Mouse (Mus musculus): ENCODE data around the gene Olfr642. TPM values are rescaled to one million over a fixed set of nuclear protein-coding genes. Genes with fewer than 3 reads are reported as not detected.

Gene Olfr642
- polyA plus RNA-seq, 1 experiment from 2014 or later, result not detected

GRCm38 (mm10) chr7:103999124-103999523, 53.3 kb downstream of the Olfr642 start:
- Histone ChIP-seq H3K27me3 (no peaks in the 10 kb centered on the region), H3K4me3 (no peak overlapping the region), H3K9me3 (no peaks in the 10 kb centered on the region), H3K4me2 (replicated peaks) (no peak overlapping the region), H3K4me1 (no peaks in the 10 kb centered on the region), H3K27ac (no peak overlapping the region), H3K36me3 (no peaks in the 10 kb centered on the region), H3K9ac (no peak overlapping the region)
- no peak for ATAC-seq (ENCODE audit: insufficient number of reproducible peaks, insufficient read depth, low FRiP score, low TSS enrichment)

- Histone ChIP-seq H3K4me1 (no peaks in the 10 kb centered on the region), H3K9ac (no peak within 1 kb of the TSS), H3K4me3 (no peak within 1 kb of the TSS), H3K27me3 (no peaks in the 10 kb centered on the region), H3K36me3 (no peaks in the 10 kb centered on the region), H3K27ac (no peak within 1 kb of the TSS), H3K4me2 (replicated peaks) (no peak within 1 kb of the TSS), H3K9me3 (no peaks in the 10 kb centered on the region)
- no peak for ATAC-seq (ENCODE audit: insufficient number of reproducible peaks, insufficient read depth, low FRiP score, low TSS enrichment)
These were observed 54.0 kb downstream of the Olfr642 start, which contains the start of gene Olfr638 for GRCm38 (mm10) chr7:103998446-103998845. Gene Olfr638 (plus strand): TSS chr7:103998746.

Other genes with a start within 250 kb of the Olfr642 start
- gene Hbb-bt, start 238.7 kb downstream of the Olfr642 start, polyA plus RNA-seq (2016; fragmentation: Nextera tagmentation; extraction: Ambion mirVana), result 883 and 936 TPM in 2 replicates
- gene Hbb-bs, start 224.6 kb downstream of the Olfr642 start, polyA plus RNA-seq (2016; fragmentation: Nextera tagmentation; extraction: Ambion mirVana), result 706 and 771 TPM in 2 replicates
- 0.32 TPM in 1 of 2 replicates, not detected in the other for gene Hbb-bh2, start 212.1 kb downstream of the Olfr642 start, polyA plus RNA-seq (2016; fragmentation: Nextera tagmentation; extraction: Ambion mirVana)
- 537 and 696 TPM in 2 replicates for gene Hbb-bh1, start 209.5 kb downstream of the Olfr642 start, polyA plus RNA-seq (2016; fragmentation: Nextera tagmentation; extraction: Ambion mirVana)
- 8,998 and 9,810 TPM in 2 replicates for gene Hbb-y, start 199.4 kb downstream of the Olfr642 start, polyA plus RNA-seq (2016; fragmentation: Nextera tagmentation; extraction: Ambion mirVana)
- gene Olfr66, start 166.4 kb downstream of the Olfr642 start, polyA plus RNA-seq (2016; fragmentation: Nextera tagmentation; extraction: Ambion mirVana), result not detected in 2 replicates
- gene Olfr64, start 158.2 kb downstream of the Olfr642 start, polyA plus RNA-seq (2016; fragmentation: Nextera tagmentation; extraction: Ambion mirVana), result not detected in 2 replicates
- not detected in 2 replicates for gene Olfr65, start 149.2 kb downstream of the Olfr642 start, polyA plus RNA-seq (2016; fragmentation: Nextera tagmentation; extraction: Ambion mirVana)
- gene Olfr631, start 123.8 kb downstream of the Olfr642 start, polyA plus RNA-seq (2016; fragmentation: Nextera tagmentation; extraction: Ambion mirVana), result not detected in 2 replicates
- 0.06 TPM in 1 of 2 replicates, not detected in the other for gene Olfr632, start 118.3 kb downstream of the Olfr642 start, polyA plus RNA-seq (2016; fragmentation: Nextera tagmentation; extraction: Ambion mirVana)
- gene Olfr633, start 108.2 kb downstream of the Olfr642 start, polyA plus RNA-seq (2016; fragmentation: Nextera tagmentation; extraction: Ambion mirVana), result not detected in 2 replicates
- not detected in 2 replicates for gene Olfr635, start 81.5 kb downstream of the Olfr642 start, polyA plus RNA-seq (2016; fragmentation: Nextera tagmentation; extraction: Ambion mirVana)
- gene Olfr638, start 53.9 kb downstream of the Olfr642 start, polyA plus RNA-seq (2016; fragmentation: Nextera tagmentation; extraction: Ambion mirVana), result not detected in 2 replicates
- 0.04 TPM in 1 of 2 replicates, not detected in the other for gene Olfr639, start 35.4 kb downstream of the Olfr642 start, polyA plus RNA-seq (2016; fragmentation: Nextera tagmentation; extraction: Ambion mirVana)
- not detected in 2 replicates for gene Olfr640, start 27.1 kb downstream of the Olfr642 start, polyA plus RNA-seq (2016; fragmentation: Nextera tagmentation; extraction: Ambion mirVana)
- not detected in 2 replicates for gene Olfr641, start 17.2 kb downstream of the Olfr642 start, polyA plus RNA-seq (2016; fragmentation: Nextera tagmentation; extraction: Ambion mirVana)
- not detected in 2 replicates for gene 4930516K23Rik, start 8.8 kb upstream of the Olfr642 start, polyA plus RNA-seq (2016; fragmentation: Nextera tagmentation; extraction: Ambion mirVana)
- not detected in 2 replicates for gene Olfr644, start 19.2 kb upstream of the Olfr642 start, polyA plus RNA-seq (2016; fragmentation: Nextera tagmentation; extraction: Ambion mirVana)
- gene Olfr645, start 32.8 kb upstream of the Olfr642 start, polyA plus RNA-seq (2016; fragmentation: Nextera tagmentation; extraction: Ambion mirVana), result not detected in 2 replicates
- not detected in 2 replicates for gene Olfr646, start 52.2 kb upstream of the Olfr642 start, polyA plus RNA-seq (2016; fragmentation: Nextera tagmentation; extraction: Ambion mirVana)
- not detected in 2 replicates for gene Ubqln5, start 77.2 kb upstream of the Olfr642 start, polyA plus RNA-seq (2016; fragmentation: Nextera tagmentation; extraction: Ambion mirVana)
- gene Olfr643, start 84.7 kb upstream of the Olfr642 start, polyA plus RNA-seq (2016; fragmentation: Nextera tagmentation; extraction: Ambion mirVana), result not detected in 2 replicates
- not detected in 2 replicates for gene Ubqln3, start 90.6 kb upstream of the Olfr642 start, polyA plus RNA-seq (2016; fragmentation: Nextera tagmentation; extraction: Ambion mirVana)
- not detected in 2 replicates for gene Ubqlnl, start 97.9 kb upstream of the Olfr642 start, polyA plus RNA-seq (2016; fragmentation: Nextera tagmentation; extraction: Ambion mirVana)
- 0.33 and 0.45 TPM in 2 replicates for gene Olfm5, start 112.2 kb upstream of the Olfr642 start, polyA plus RNA-seq (2016; fragmentation: Nextera tagmentation; extraction: Ambion mirVana)
- 0.24 and 0.37 TPM in 2 replicates for gene Olfr648, start 130.7 kb upstream of the Olfr642 start, polyA plus RNA-seq (2016; fragmentation: Nextera tagmentation; extraction: Ambion mirVana)
- gene Olfr649, start 143.3 kb upstream of the Olfr642 start, polyA plus RNA-seq (2016; fragmentation: Nextera tagmentation; extraction: Ambion mirVana), result not detected in 2 replicates
- 1.9 and 2.2 TPM in 2 replicates for gene Trim6, start 166.1 kb upstream of the Olfr642 start, polyA plus RNA-seq (2016; fragmentation: Nextera tagmentation; extraction: Ambion mirVana)
- gene Trim34a, start 191.8 kb upstream of the Olfr642 start, polyA plus RNA-seq (2016; fragmentation: Nextera tagmentation; extraction: Ambion mirVana), result 1.6 and 2.0 TPM in 2 replicates
- 0.13 and 0.15 TPM in 2 replicates for gene Trim5, start 235.4 kb upstream of the Olfr642 start, polyA plus RNA-seq (2016; fragmentation: Nextera tagmentation; extraction: Ambion mirVana)

Measured in embryonic facial prominence, embryonic 12.5 days (tissue).